Mouse (Mus musculus) kidney, postnatal 0 days (tissue): ENCODE data around the gene Btbd1. TPM values are rescaled to one million over a fixed set of nuclear protein-coding genes. Genes with fewer than 3 reads are reported as not detected.

ENCODE experiments used
- ATAC-seq: fragments of 200-750 bp; cut with Nextera tagmentation; replicated peaks from 2 replicates; pipeline ENCODE4 v1.8.0; 2017; ENCODE audit warnings: low read depth, moderate number of reproducible peaks, moderate TSS enrichment, moderate library complexity; ENCODE audit not compliant: low FRiP score
- DNase-seq: peaks from one replicate; pipeline ENCODE4 v3.0.0-alpha.2; 2016; ENCODE audit warnings: low spot score
- H3K27ac ChIP-seq: fragments of 300-500 bp; sonication (generic); 2 replicates; pipeline ENCODE4 v1.5.1; 2014; ENCODE audit warnings: mild to moderate bottlenecking
- H3K27me3 ChIP-seq: fragments of 300-500 bp; sonication (generic); 2 replicates; pipeline ENCODE4 v1.6.1; 2014; ENCODE audit warnings: low read length, mixed read lengths; ENCODE audit not compliant: insufficient read depth
- H3K36me3 ChIP-seq: fragments of 300-500 bp; sonication (generic); 2 replicates; pipeline ENCODE4 v1.6.1; 2014; ENCODE audit warnings: low read length, mixed read lengths; ENCODE audit not compliant: insufficient read depth
- H3K4me1 ChIP-seq: fragments of 300-500 bp; sonication (generic); replicated peaks from 2 replicates; pipeline ENCODE4 v1.6.1; 2014; ENCODE audit warnings: antibody characterized with exemption, low read length, mixed read lengths; ENCODE audit not compliant: insufficient read depth
- H3K4me2 ChIP-seq: fragments of 300-500 bp; sonication (generic); 2 replicates; pipeline ENCODE4 v1.6.1; 2014; ENCODE audit warnings: mild to moderate bottlenecking, low read length, moderate library complexity, mixed read lengths
- H3K4me3 ChIP-seq: fragments of 300-500 bp; sonication (generic); replicated peaks from 2 replicates; pipeline ENCODE4 v1.5.1; 2014; ENCODE audit warnings: low read depth, low read length
- H3K9ac ChIP-seq: fragments of 300-500 bp; sonication (generic); 2 replicates; pipeline ENCODE4 v1.6.1; 2014; ENCODE audit warnings: low read depth, low read length
- H3K9me3 ChIP-seq: fragments of 300-500 bp; sonication (generic); replicated peaks from 2 replicates; pipeline ENCODE4 v1.6.1; 2016; ENCODE audit warnings: low read length, inconsistent platforms, mixed read lengths
- CTCF ChIP-seq: IDR thresholded peaks from 2 replicates; pipeline ENCODE4 v1.5.1; 2016; ENCODE audit warnings: antibody characterized with exemption, low read depth, mild to moderate bottlenecking, moderate library complexity
- WGBS: fragments of 180-500 bp; shearing (Covaris S2); extraction: QIAGEN DNeasy Blood & Tissue Kit; methylation state at CpG from one replicate; pipeline ENCODE4 v1.1.7; 2014; 5-methylcytosine and 5-hydroxymethylcytosine counted together
- polyA plus RNA-seq: library from polyadenylated mRNA; unstranded; fragments of >200 nt; fragmentation: Nextera tagmentation; extraction: Ambion mirVana; gene quantifications from 2 replicates; pipeline ENCODE4 v1.2.1, GENCODE M21; 2015

Btbd1 gene
- polyA plus RNA-seq, 1 experiment from 2014 or later, result 76.5 TPM

DNA sequence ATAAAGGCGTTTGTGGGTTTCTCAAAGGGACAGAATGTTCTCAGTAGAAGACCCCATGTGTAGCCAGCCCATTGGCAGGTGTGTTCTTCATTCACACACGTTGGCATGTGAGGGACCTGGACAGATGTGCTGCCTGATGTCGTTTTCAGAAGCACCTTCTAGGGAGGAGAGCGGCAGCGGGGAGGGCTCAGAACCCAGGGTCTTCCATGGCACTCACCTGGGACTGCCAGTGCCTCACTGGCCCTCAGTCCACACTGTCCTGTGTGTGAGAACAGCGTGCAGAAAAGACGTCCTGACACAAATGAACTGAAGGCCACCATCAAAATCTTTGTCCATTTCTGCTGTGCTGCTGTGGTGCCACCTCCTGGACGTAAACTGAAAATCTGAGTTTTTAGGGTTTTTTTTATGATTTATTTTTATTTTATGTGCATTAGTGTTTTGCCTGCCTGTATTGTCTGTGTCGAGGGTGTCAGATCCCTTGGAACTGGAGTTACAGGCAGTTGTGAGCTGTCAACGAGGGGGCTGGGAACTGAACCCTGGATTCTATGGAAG lies 51.5 kb downstream of the Btbd1 start:
- peak; percentile 40 for DNase-seq

DNA sequence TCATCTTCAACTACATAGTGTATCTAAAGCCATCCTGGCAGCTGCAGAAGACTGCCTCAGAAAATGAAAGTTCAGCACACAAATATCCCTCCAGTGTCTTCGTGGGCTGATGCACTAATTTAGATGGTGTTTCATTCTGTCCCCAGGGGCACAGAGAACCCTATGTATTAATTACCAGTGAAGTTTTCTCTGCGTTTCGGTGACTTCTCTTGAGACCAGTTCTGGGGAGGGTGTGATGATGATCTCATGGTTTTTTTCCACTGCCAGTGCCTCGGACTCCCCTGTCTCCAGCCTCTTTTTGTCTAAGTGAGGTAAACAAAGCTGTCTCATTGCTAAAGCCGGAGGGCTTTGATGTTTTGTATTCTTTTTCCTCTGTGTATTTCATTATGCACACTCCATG lies 53.9 kb downstream of the Btbd1 start:
- Histone ChIP-seq H3K9ac (no peak overlapping the region), H3K4me2 (no peak overlapping the region), H3K4me3 (no peak overlapping the region), H3K27me3 (no peaks in the 10 kb centered on the region), H3K27ac (no peak overlapping the region), H3K4me1 (no peaks in the 10 kb centered on the region), H3K36me3 (0 out of 2 replicates have a peak, but pooled peaks cover 5% of the 10 kb centered on the region), H3K9me3 (no peaks in the 10 kb centered on the region)
- DNase-seq, result no peak
- no peak for TF ChIP-seq CTCF
- 80% methylated on average over 5 of the region's 5 CpGs for WGBS
- no peak for ATAC-seq

More for the DNA sequence above, 51.5 kb downstream of the Btbd1 start:
- Histone ChIP-seq H3K4me3 (no peak overlapping the region), H3K9ac (no peak overlapping the region), H3K9me3 (no peaks in the 10 kb centered on the region), H3K4me2 (no peak overlapping the region), H3K27ac (no peak overlapping the region), H3K4me1 (no peaks in the 10 kb centered on the region), H3K36me3 (peaks cover 19% of the 10 kb centered on the region), H3K27me3 (no peaks in the 10 kb centered on the region)
- ATAC-seq, result no peak
- peak; percentile 69 for TF ChIP-seq CTCF
- WGBS, result 66% methylated on average over 10 of the region's 10 CpGs

DNA sequence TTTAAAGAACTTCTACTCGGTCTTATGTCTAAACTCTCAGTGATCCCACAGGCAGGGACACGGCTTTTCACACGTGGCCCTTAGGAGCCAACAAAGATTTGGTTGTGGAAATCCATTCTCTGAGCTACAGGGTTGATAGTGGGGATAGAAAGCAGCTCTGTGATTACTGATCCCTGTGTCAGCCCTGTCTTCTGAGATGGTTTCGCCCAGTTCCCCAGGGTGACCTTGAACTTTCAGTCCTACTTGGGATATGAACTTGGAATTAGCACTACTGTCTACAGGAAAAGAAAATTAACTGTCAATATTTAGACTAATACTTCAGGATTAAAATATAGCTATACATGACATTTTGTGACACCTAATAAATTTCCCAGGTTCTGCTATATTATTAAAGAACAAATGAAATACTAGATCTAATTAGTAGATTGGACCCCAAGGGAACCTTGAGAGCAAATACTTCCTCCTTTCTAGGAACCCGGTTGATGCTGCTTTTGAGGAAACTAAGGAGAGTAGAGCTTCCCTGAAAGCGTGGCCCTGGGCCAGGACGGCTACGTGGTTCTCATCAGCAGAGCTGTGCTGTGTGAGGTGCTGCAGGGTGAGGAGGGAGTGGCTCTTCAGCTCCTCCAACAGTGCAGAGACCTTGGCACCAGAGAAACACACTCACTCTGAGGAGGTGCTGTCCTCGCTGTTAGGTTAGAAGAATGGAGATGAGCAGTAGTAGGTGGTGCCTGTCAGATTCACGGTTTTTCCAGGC lies 56.3 kb downstream of the Btbd1 start:
- H3K9ac ChIP-seq, result no peak overlapping the region
- DNase-seq (no peak), ATAC-seq (no peak)
- H3K9me3 ChIP-seq, result no peaks in the 10 kb centered on the region
- no peaks in the 10 kb centered on the region for H3K36me3 ChIP-seq
- no peak overlapping the region for H3K4me2 ChIP-seq
- no peak overlapping the region for H3K27ac ChIP-seq
- no peaks in the 10 kb centered on the region for H3K4me1 ChIP-seq
- WGBS, result 79% methylated on average over 10 of the region's 10 CpGs
- no peaks in the 10 kb centered on the region for H3K27me3 ChIP-seq
- no peak overlapping the region for H3K4me3 ChIP-seq
- TF ChIP-seq CTCF, result no peak

- 2% methylated on average over 55 of the region's 60 CpGs for WGBS
Observed at GRCm38 (mm10) chr7:81763110-81763845, 66.0 kb downstream of the Btbd1 start.

DNA sequence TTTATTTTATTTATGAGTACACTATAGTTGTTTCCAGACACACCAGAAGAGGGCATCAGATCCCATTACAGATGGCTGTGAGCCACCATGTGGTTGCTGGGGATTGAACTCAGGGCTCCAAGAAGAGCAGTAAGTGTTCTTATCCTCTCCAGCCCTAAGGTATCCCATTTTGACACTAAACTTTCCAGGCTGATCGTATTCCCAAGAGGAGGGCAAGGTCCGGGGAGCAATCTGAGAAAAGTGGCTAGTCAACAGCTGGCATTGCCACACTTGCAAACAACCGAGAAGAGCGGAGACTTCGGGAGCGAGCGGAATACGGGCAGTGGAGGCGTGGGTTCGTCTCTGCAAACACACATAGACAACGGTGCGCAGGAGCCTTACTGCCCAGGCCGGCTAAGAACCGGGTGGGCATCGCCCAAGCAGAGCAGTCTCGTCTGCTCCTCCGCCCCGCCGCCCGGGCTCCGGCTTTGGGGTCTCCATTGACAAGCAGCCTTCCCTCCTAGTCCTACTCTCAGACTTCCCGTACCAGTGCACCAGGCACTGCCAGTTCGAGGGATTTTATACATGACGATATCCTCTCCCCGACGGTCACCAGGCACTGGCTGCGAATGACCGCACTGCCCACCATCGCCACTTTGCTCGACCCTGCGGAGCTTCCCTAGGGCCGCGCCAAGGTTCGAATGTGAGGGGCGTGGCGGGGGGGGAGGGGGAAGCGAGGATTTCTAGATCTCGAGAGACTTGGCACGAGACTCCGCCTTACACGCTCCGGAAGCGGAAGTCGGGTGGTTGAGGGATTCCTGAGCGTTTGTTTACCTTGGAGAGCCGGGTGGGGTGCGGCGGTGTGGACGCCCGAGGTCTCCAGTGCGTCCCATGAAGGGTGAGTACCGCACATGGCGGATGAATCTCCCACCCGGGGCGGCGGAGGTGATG lies 66.8 kb downstream of the Btbd1 start, which contains the start of gene Ramac:
Ramac (plus strand) TSS at position 746 of the 930 bp plus-strand sequence.
- peak within 1 kb of the TSS; percentile 92 for H3K27ac ChIP-seq
- peak; percentile 95 for ATAC-seq
- peak within 1 kb of the TSS; percentile 91 for H3K9ac ChIP-seq
- peak within 1 kb of the TSS; percentile 89 for H3K4me3 ChIP-seq
- DNase-seq, result peak; percentile 98
- under 1% methylated on average over 56 of the region's 56 CpGs for WGBS
- peak within 1 kb of the TSS; percentile 92 for H3K4me2 ChIP-seq
- 0 out of 2 replicates have a peak, but pooled peaks cover 7% of the 10 kb centered on the region for H3K4me1 ChIP-seq
- H3K9me3 ChIP-seq, result no peaks in the 10 kb centered on the region
- H3K27me3 ChIP-seq, result no peaks in the 10 kb centered on the region
- peak; percentile 51 for TF ChIP-seq CTCF
- H3K36me3 ChIP-seq, result no peaks in the 10 kb centered on the region

More at GRCm38 (mm10) chr7:81763110-81763845, 66.0 kb downstream of the Btbd1 start:
- DNase-seq, result peak; percentile 37
- H3K4me2 ChIP-seq, result peak overlapping the region; percentile 92
- peak overlapping the region; percentile 89 for H3K4me3 ChIP-seq
- H3K4me1 ChIP-seq, result 0 out of 2 replicates have a peak, but pooled peaks cover 7% of the 10 kb centered on the region
- no peaks in the 10 kb centered on the region for H3K27me3 ChIP-seq
- no peaks in the 10 kb centered on the region for H3K36me3 ChIP-seq
- ATAC-seq, result peak; percentile 85
- peak overlapping the region; percentile 91 for H3K9ac ChIP-seq
- peak overlapping the region; percentile 92 for H3K27ac ChIP-seq
- TF ChIP-seq CTCF, result peak; percentile 48
- H3K9me3 ChIP-seq, result no peaks in the 10 kb centered on the region
